Mouse (Mus musculus) spleen, adult 2 months (tissue): ENCODE data around the gene Insc.

Source experiments
- CTCF ChIP-seq: fragments of 200-500 bp; IDR thresholded peaks from 2 replicates; pipeline ENCODE4 v1.5.1; 2011; ENCODE audit warnings: mild to moderate bottlenecking, inconsistent platforms; ENCODE audit not compliant: insufficient read depth, insufficient read length, insufficient replicate concordance; ENCODE audit errors: extremely low read depth
- POLR2A ChIP-seq: fragments of 200-500 bp; IDR thresholded peaks from 2 replicates; pipeline ENCODE4 v1.6.1; 2011; ENCODE audit warnings: low read depth, low read length, inconsistent platforms

DNA sequence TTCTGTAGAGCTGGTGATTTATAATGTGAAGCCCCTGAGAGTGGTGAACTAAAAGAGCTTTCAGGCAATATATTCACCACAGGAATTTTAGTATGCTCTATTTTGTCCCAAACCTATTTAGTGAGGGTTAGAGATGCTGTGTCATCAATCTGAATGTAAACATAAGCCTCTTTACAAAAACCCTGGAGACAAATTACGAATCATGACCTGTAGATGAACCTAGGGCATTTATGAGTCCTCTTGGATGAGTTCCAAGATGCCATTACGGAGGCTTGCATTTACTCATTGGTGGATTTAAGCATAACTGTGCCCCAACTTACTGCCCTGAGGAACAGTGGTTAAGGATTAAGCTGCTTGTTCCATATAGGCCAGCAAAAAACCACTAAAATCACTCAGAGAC is 42.6 kb upstream of the Insc start:
- TF ChIP-seq CTCF (no peak), POLR2A (no peak)
